Mouse (Mus musculus): ENCODE results near the gene Rarres1.

- TF ChIP-seq CTCF (IDR thresholded peaks at IDR 0.05): no peak
- no peak for TF ChIP-seq EP300 (IDR thresholded peaks at IDR 0.05)
These were observed 53.3 kb downstream of the Rarres1 start for GRCm38 (mm10) chr3:67462015-67462414.
